Mouse (Mus musculus) neural tube, embryonic 13.5 days (tissue): ENCODE measurements around the gene Galnt2. TPM values are rescaled to one million over a fixed set of nuclear protein-coding genes. Genes with fewer than 3 reads are reported as not detected.

Source experiments
- ATAC-seq: fragments of 200-750 bp; cut with Nextera tagmentation; 2 replicates; pipeline ENCODE4 v1.8.0; 2017; ENCODE audit warnings: low read depth, mild to moderate bottlenecking, moderate TSS enrichment, moderate library complexity
- H3K27ac ChIP-seq: fragments of 300-500 bp; sonication (generic); replicated peaks from 2 replicates; pipeline ENCODE4 v1.5.1; 2015; ENCODE audit warnings: moderate library complexity, mild to moderate bottlenecking, inconsistent platforms
- H3K27me3 ChIP-seq: fragments of 300-500 bp; sonication (generic); 2 replicates; pipeline ENCODE4 v1.6.1; 2015; ENCODE audit warnings: mild to moderate bottlenecking, inconsistent platforms
- H3K36me3 ChIP-seq: fragments of 300-500 bp; sonication (generic); 2 replicates; pipeline ENCODE4 v1.6.1; 2015; ENCODE audit warnings: mild to moderate bottlenecking, inconsistent platforms
- H3K4me1 ChIP-seq: fragments of 300-500 bp; sonication (generic); replicated peaks from 2 replicates; pipeline ENCODE4 v1.6.1; 2015; ENCODE audit warnings: inconsistent platforms
- H3K4me2 ChIP-seq: fragments of 300-500 bp; sonication (generic); 2 replicates; pipeline ENCODE4 v1.6.1; 2015; ENCODE audit warnings: inconsistent platforms, mild to moderate bottlenecking, moderate library complexity
- H3K4me3 ChIP-seq: fragments of 300-500 bp; sonication (generic); 2 replicates; pipeline ENCODE4 v1.5.1; 2015; ENCODE audit warnings: mild to moderate bottlenecking, inconsistent platforms
- H3K9ac ChIP-seq: fragments of 300-500 bp; sonication (generic); 2 replicates; pipeline ENCODE4 v1.6.1; 2015; ENCODE audit warnings: moderate library complexity, mild to moderate bottlenecking, inconsistent platforms
- H3K9me3 ChIP-seq: fragments of 300-500 bp; sonication (generic); 2 replicates; pipeline ENCODE4 v1.6.1; 2016; ENCODE audit warnings: inconsistent platforms
- WGBS: fragments of 180-500 bp; shearing (Covaris S2); methylation state at CpG from one replicate; pipeline ENCODE4 v1.1.7; 2015; 5-methylcytosine and 5-hydroxymethylcytosine counted together
- polyA plus RNA-seq: library from polyadenylated mRNA; unstranded; fragments of >200 nt; fragmentation: Nextera tagmentation; extraction: Ambion mirVana; gene quantifications from 2 replicates; pipeline ENCODE4 v1.2.1, GENCODE M21; 2015

The Galnt2 gene
- polyA plus RNA-seq, 1 experiment from 2014 or later: 61.4 TPM

- WGBS: 87% methylated on average over 7 of the region's 7 CpGs
- no peaks in the 10 kb centered on the region for H3K9me3 ChIP-seq
- ATAC-seq: no peak
- no peak overlapping the region for H3K27ac ChIP-seq
- H3K27me3 ChIP-seq: no peaks in the 10 kb centered on the region
- no peak overlapping the region for H3K9ac ChIP-seq
- H3K4me3 ChIP-seq: no peak overlapping the region
- peaks cover 18% of the 10 kb centered on the region for H3K36me3 ChIP-seq
- H3K4me2 ChIP-seq: no peak overlapping the region
- peaks cover 27% of the 10 kb centered on the region for H3K4me1 ChIP-seq
Observed at GRCm38 (mm10) chr8:124301935-124302555, 70.9 kb downstream of the Galnt2 start.

- no peak overlapping the region for H3K27ac ChIP-seq
- ATAC-seq: no peak
- 83% methylated on average over 15 of the region's 15 CpGs for whole genome bisulfite sequencing
- H3K27me3 ChIP-seq: no peaks in the 10 kb centered on the region
- H3K36me3 ChIP-seq: peaks cover 26% of the 10 kb centered on the region
- H3K4me2 ChIP-seq: no peak overlapping the region
- peaks cover 27% of the 10 kb centered on the region for H3K4me1 ChIP-seq
- no peak overlapping the region for H3K4me3 ChIP-seq
- H3K9me3 ChIP-seq: no peaks in the 10 kb centered on the region
- H3K9ac ChIP-seq: no peak overlapping the region
Observed at GRCm38 (mm10) chr8:124303211-124303902, 72.2 kb downstream of the Galnt2 start.

GRCm38 (mm10) chr8:124304141-124304540 is 73.0 kb downstream of the Galnt2 start:
- peaks cover 27% of the 10 kb centered on the region for H3K4me1 ChIP-seq
- H3K4me2 ChIP-seq: no peak overlapping the region
- no peak overlapping the region for H3K4me3 ChIP-seq
- 63% methylated on average over 4 of the region's 4 CpGs for WGBS
- no peaks in the 10 kb centered on the region for H3K9me3 ChIP-seq
- no peak for ATAC-seq
- H3K36me3 ChIP-seq: peaks cover 26% of the 10 kb centered on the region
- peak overlapping the region; percentile 42; the same call in 1 of the 2 replicates for H3K27ac ChIP-seq
- no peaks in the 10 kb centered on the region for H3K27me3 ChIP-seq
- H3K9ac ChIP-seq: no peak overlapping the region

GRCm38 (mm10) chr8:124306574-124306973 is 75.4 kb downstream of the Galnt2 start:
- no peaks in the 10 kb centered on the region for H3K9me3 ChIP-seq
- no peak overlapping the region for H3K9ac ChIP-seq
- peaks cover 27% of the 10 kb centered on the region for H3K4me1 ChIP-seq
- H3K27ac ChIP-seq: no peak overlapping the region
- 76% methylated on average over 7 of the region's 7 CpGs for WGBS
- no peak for ATAC-seq
- H3K4me2 ChIP-seq: no peak overlapping the region
- no peak overlapping the region for H3K4me3 ChIP-seq
- peaks cover 26% of the 10 kb centered on the region for H3K36me3 ChIP-seq
- no peaks in the 10 kb centered on the region for H3K27me3 ChIP-seq

GRCm38 (mm10) chr8:124307700-124308099 is 76.5 kb downstream of the Galnt2 start:
- H3K27me3 ChIP-seq: no peaks in the 10 kb centered on the region
- H3K9me3 ChIP-seq: no peaks in the 10 kb centered on the region
- WGBS: 94% methylated on average over 10 of the region's 10 CpGs
- H3K27ac ChIP-seq: no peak overlapping the region
- peaks cover 26% of the 10 kb centered on the region for H3K36me3 ChIP-seq
- no peak overlapping the region for H3K9ac ChIP-seq
- ATAC-seq: no peak
- H3K4me2 ChIP-seq: no peak overlapping the region
- peaks cover 27% of the 10 kb centered on the region for H3K4me1 ChIP-seq
- no peak overlapping the region for H3K4me3 ChIP-seq

- Histone ChIP-seq H3K27me3 (no peaks in the 10 kb centered on the region), H3K4me3 (no peak overlapping the region), H3K9me3 (no peaks in the 10 kb centered on the region), H3K4me1 (peaks cover 25% of the 10 kb centered on the region), H3K9ac (no peak overlapping the region), H3K36me3 (peaks cover 20% of the 10 kb centered on the region), H3K27ac (no peak overlapping the region), H3K4me2 (no peak overlapping the region)
- 89% methylated on average over 13 of the region's 13 CpGs for WGBS
- ATAC-seq: no peak
Observed at GRCm38 (mm10) chr8:124310509-124310908, 79.3 kb downstream of the Galnt2 start.

DNA sequence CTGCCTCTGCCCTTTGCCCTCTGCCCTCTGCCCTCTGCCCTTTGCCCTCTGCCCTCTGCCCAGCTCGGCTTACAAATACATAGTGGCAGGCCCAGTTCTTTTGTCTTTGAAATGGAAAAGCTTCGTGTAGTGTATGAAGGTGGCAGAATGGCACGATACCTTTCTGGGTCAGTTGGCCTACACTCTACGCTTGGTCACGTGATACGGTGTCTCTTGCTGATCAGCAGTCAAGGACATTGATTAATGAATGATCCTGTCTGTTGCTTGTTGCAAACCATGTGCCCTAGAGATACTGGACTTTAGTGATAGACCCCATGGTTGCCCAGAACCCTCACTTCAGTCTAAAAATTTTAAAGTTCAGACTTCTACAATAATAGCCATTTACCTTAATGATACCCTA is 79.9 kb downstream of the Galnt2 start:
- WGBS: 87% methylated on average over 6 of the region's 6 CpGs
- H3K4me2 ChIP-seq: no peak overlapping the region
- no peak for ATAC-seq
- H3K36me3 ChIP-seq: peaks cover 14% of the 10 kb centered on the region
- H3K4me3 ChIP-seq: no peak overlapping the region
- H3K9me3 ChIP-seq: no peaks in the 10 kb centered on the region
- no peak overlapping the region for H3K9ac ChIP-seq
- H3K4me1 ChIP-seq: peaks cover 29% of the 10 kb centered on the region
- no peak overlapping the region for H3K27ac ChIP-seq
- no peaks in the 10 kb centered on the region for H3K27me3 ChIP-seq

- WGBS: 91% methylated on average over 17 of the region's 17 CpGs
- H3K9ac ChIP-seq: no peak overlapping the region
- H3K4me1 ChIP-seq: peaks cover 29% of the 10 kb centered on the region
- no peak overlapping the region for H3K27ac ChIP-seq
- no peak overlapping the region for H3K4me3 ChIP-seq
- peaks cover 14% of the 10 kb centered on the region for H3K36me3 ChIP-seq
- H3K9me3 ChIP-seq: no peaks in the 10 kb centered on the region
- ATAC-seq: no peak
- no peaks in the 10 kb centered on the region for H3K27me3 ChIP-seq
- no peak overlapping the region for H3K4me2 ChIP-seq
Observed at GRCm38 (mm10) chr8:124311723-124312122, 80.5 kb downstream of the Galnt2 start.

DNA sequence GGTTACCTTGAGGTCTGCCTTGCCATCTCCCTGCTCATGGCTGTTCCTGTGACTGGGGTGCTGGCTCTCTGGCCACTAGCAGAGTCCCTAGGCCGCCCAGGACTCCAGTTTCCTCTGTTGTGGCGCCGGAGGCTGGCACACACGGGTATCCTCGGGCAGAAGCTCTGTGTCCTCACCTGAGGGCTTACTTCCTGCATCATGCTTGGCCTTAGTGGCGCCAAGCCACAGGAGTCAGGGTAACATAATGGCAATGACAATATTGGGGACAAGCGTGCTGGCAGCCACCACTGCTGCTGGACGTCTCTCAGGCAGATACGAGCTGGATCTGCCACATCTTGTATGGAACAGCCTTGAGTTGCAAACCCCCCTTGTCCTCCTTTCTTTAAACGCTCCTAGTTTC is 81.0 kb downstream of the Galnt2 start:
- no peak for ATAC-seq

GRCm38 (mm10) chr8:124314803-124315202 is 83.6 kb downstream of the Galnt2 start:
- no peak overlapping the region for H3K4me3 ChIP-seq
- H3K9me3 ChIP-seq: no peaks in the 10 kb centered on the region
- peak overlapping the region; percentile 59 for H3K27ac ChIP-seq
- no peaks in the 10 kb centered on the region for H3K36me3 ChIP-seq
- WGBS: 30% methylated on average over 10 of the region's 10 CpGs
- no peak overlapping the region for H3K4me2 ChIP-seq
- peaks cover 45% of the 10 kb centered on the region for H3K4me1 ChIP-seq
- H3K9ac ChIP-seq: no peak overlapping the region
- no peaks in the 10 kb centered on the region for H3K27me3 ChIP-seq
- ATAC-seq: 0 out of 2 replicates have a peak, but pooled peaks have one; percentile 21

More for the DNA sequence above, 81.0 kb downstream of the Galnt2 start:
- no peaks in the 10 kb centered on the region for H3K27me3 ChIP-seq
- H3K4me1 ChIP-seq: peaks cover 32% of the 10 kb centered on the region
- H3K9ac ChIP-seq: no peak overlapping the region
- H3K36me3 ChIP-seq: peaks cover 11% of the 10 kb centered on the region
- H3K27ac ChIP-seq: no peak overlapping the region
- no peak overlapping the region for H3K4me3 ChIP-seq
- whole genome bisulfite sequencing: 95% methylated on average over 10 of the region's 10 CpGs
- no peaks in the 10 kb centered on the region for H3K9me3 ChIP-seq
- no peak overlapping the region for H3K4me2 ChIP-seq

GRCm38 (mm10) chr8:124316466-124317136 is 85.4 kb downstream of the Galnt2 start:
- peaks cover 63% of the 10 kb centered on the region for H3K4me1 ChIP-seq
- no peaks in the 10 kb centered on the region for H3K27me3 ChIP-seq
- ATAC-seq: no peak
- no peak overlapping the region; the same call in 1 of the 2 replicates for H3K9ac ChIP-seq
- no peaks in the 10 kb centered on the region for H3K36me3 ChIP-seq
- H3K4me2 ChIP-seq: no peak overlapping the region
- 64% methylated on average over 12 of the region's 12 CpGs for WGBS
- no peaks in the 10 kb centered on the region for H3K9me3 ChIP-seq
- peak overlapping the region; percentile 19; the same call in 1 of the 2 replicates for H3K27ac ChIP-seq
- H3K4me3 ChIP-seq: no peak overlapping the region

DNA sequence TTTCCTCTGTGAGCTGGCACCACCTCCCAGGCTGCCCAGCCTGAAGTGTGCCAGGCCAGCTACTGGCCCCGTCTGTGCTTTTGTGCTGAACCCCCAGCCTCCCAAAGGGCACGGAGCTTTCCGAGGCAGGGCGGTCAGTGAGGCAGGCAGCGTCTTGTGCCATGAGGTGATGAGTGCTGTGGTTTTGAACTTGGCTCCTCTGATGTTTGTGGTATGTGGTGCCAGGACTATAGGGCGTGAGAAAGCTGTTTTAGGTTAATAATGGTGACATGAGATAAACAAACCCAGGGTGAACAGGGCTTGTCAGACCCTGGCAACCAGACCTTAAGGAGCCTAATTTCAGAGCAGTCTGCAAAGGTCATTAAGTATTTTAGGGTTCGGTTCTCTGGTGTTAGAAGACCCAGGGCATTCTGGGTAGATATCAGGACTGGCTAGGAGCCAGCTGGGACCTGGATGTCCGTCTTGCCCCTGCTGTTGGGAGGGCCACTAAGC is 86.0 kb downstream of the Galnt2 start:
- no peaks in the 10 kb centered on the region for H3K36me3 ChIP-seq
- no peak overlapping the region for H3K4me3 ChIP-seq
- H3K27ac ChIP-seq: no peak overlapping the region
- H3K27me3 ChIP-seq: no peaks in the 10 kb centered on the region
- WGBS: 77% methylated on average over 8 of the region's 8 CpGs
- ATAC-seq: no peak
- no peak overlapping the region for H3K9ac ChIP-seq
- no peaks in the 10 kb centered on the region for H3K9me3 ChIP-seq
- H3K4me2 ChIP-seq: no peak overlapping the region
- peaks cover 69% of the 10 kb centered on the region for H3K4me1 ChIP-seq
